Mouse (Mus musculus): ENCODE measurements around the gene Obox3. TPM values are rescaled to one million over a fixed set of nuclear protein-coding genes. Genes with fewer than 3 reads are reported as not detected.
"Not testable (repeated sequence)": the region's sequence is repeated elsewhere in the genome, so short reads cannot be mapped to it uniquely, and the experiment has no call there.

Gene Obox3
- polyA plus RNA-seq (2012; fragmentation: generic; extraction: Trizol), result not detected

DNA sequence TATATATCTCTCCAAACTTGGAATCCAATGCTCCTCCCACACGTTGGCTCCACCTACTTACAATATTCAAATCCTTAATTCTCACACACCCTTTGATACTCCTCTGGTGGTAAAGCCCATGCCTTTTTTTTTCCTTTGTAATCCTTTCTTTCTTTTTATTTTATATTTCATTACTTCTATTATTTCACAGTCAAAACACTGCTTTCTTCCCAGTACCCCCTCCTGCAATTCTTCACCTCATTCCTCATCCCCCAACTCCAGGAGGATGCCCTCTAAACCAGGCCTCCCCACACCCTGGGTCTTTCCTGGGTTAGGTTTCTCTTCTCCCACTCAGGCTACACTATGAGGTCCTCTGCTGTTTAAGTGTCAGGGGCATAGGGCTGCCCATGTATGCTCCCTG, at the start of gene Obox3:
Gene Obox3, minus strand, starts transcription at position 101 of the 400 bp plus-strand sequence.
- not testable (repeated sequence) for H3K27me3 ChIP-seq (ENCODE audit: control insufficient read depth, insufficient read depth, insufficient read length); H3K4me2 ChIP-seq (ENCODE audit: low read depth); H3ac ChIP-seq (ENCODE audit: control insufficient read depth, insufficient read length); H3K4me3 ChIP-seq; H3K79me2 ChIP-seq (ENCODE audit: control insufficient read depth, insufficient read depth); H3K36me3 ChIP-seq (ENCODE audit: control insufficient read depth, insufficient read depth)

DNA sequence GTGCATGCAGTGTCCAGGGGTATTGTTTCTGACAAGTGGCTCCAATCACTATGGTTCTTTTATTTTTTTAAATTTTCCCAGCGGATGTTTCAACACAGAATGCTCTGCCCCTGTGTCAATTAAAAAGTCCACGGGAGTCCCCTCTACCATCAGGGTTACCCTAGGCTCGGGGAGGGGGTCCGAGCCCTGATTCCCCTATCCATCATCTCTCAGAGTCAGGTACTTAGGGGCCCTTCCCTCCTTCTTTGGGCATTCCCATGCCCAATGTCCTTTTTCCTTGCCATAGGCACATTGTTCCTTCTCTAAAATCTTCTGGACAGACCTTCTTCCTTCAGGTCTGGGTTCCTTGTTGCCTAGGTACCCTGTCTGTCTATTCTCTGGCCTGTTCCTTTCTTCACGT, 130.3 kb downstream of the Obox3 start:
- H3K27me3 ChIP-seq (ENCODE audit: control insufficient read depth, insufficient read depth, insufficient read length); H3K4me3 ChIP-seq; H3K4me2 ChIP-seq (ENCODE audit: low read depth); H3K79me2 ChIP-seq (ENCODE audit: control insufficient read depth, insufficient read depth); H3ac ChIP-seq (ENCODE audit: control insufficient read depth, insufficient read length); H3K36me3 ChIP-seq (ENCODE audit: control insufficient read depth, insufficient read depth): not testable (repeated sequence)

Other genes starting within 250 kb of the Obox3 start
- gene Obox5, start 110.2 kb upstream of the Obox3 start, polyA plus RNA-seq (2012; fragmentation: generic; extraction: Trizol), result not detected
- not detected for gene Obox6, start 199.8 kb upstream of the Obox3 start, polyA plus RNA-seq (2012; fragmentation: generic; extraction: Trizol)
- not detected for gene Crx, start 240.1 kb upstream of the Obox3 start, polyA plus RNA-seq (2012; fragmentation: generic; extraction: Trizol)
- not detected for gene Crxos, start 242.7 kb upstream of the Obox3 start, polyA plus RNA-seq (2012; fragmentation: generic; extraction: Trizol)

All from myocyte (in vitro differentiated cells).